Mouse (Mus musculus) liver, postnatal 0 days (tissue): ENCODE results near the gene Lrrc38. TPM values are rescaled to one million over a fixed set of nuclear protein-coding genes. Genes with fewer than 3 reads are reported as not detected.

ENCODE experiments used
- ATAC-seq: fragments of 200-750 bp; cut with Nextera tagmentation; 2 replicates; pipeline ENCODE4 v1.8.0; 2017; ENCODE audit warnings: mild to moderate bottlenecking, moderate library complexity
- DNase-seq: peaks from one replicate; pipeline ENCODE4 v3.0.0-alpha.2; 2016
- H3K27ac ChIP-seq: fragments of 300-500 bp; sonication (generic); 2 replicates; pipeline ENCODE4 v1.5.1; 2014; ENCODE audit warnings: antibody characterized with exemption, moderate library complexity, mild to moderate bottlenecking, low read depth
- H3K27me3 ChIP-seq: fragments of 300-500 bp; sonication (generic); 2 replicates; pipeline ENCODE4 v1.6.1; 2014; ENCODE audit warnings: low read length, control low read depth, mixed read lengths; ENCODE audit not compliant: insufficient read depth
- H3K36me3 ChIP-seq: fragments of 300-500 bp; sonication (generic); replicated peaks from 2 replicates; pipeline ENCODE4 v1.6.1; 2014; ENCODE audit warnings: mild to moderate bottlenecking, control low read depth, low read length, moderate library complexity, mixed read lengths; ENCODE audit not compliant: insufficient read depth
- H3K4me1 ChIP-seq: fragments of 300-500 bp; sonication (generic); 2 replicates; pipeline ENCODE4 v1.6.1; 2014; ENCODE audit warnings: antibody characterized with exemption, mild to moderate bottlenecking, control low read depth; ENCODE audit not compliant: insufficient read depth
- H3K4me2 ChIP-seq: fragments of 300-500 bp; sonication (generic); 2 replicates; pipeline ENCODE4 v1.6.1; 2014; ENCODE audit warnings: low read depth, mild to moderate bottlenecking, low read length, moderate library complexity, mixed read lengths
- H3K4me3 ChIP-seq: fragments of 300-500 bp; sonication (generic); 2 replicates; pipeline ENCODE4 v1.5.1; 2014; ENCODE audit warnings: low read depth, low read length
- H3K9ac ChIP-seq: fragments of 300-500 bp; sonication (generic); replicated peaks from 2 replicates; pipeline ENCODE4 v1.6.1; 2014; ENCODE audit warnings: mild to moderate bottlenecking, moderate library complexity
- H3K9me3 ChIP-seq: fragments of 300-500 bp; sonication (generic); 2 replicates; pipeline ENCODE4 v1.6.1; 2016; ENCODE audit warnings: mild to moderate bottlenecking, control low read depth, low read length, mixed read lengths
- CTCF ChIP-seq: sonication (generic); IDR thresholded peaks from 2 replicates; pipeline ENCODE4 v1.5.1; 2016; ENCODE audit warnings: antibody characterized with exemption, low read depth
- EP300 ChIP-seq: IDR thresholded peaks from 2 replicates; pipeline ENCODE4 v1.6.1; 2016; ENCODE audit warnings: antibody characterized with exemption, low read depth, mild to moderate bottlenecking
- WGBS: fragments of 180-500 bp; shearing (Covaris S2); extraction: QIAGEN DNeasy Blood & Tissue Kit; methylation state at CpG from one replicate; pipeline ENCODE4 v1.1.7; 2014; ENCODE audit not compliant: insufficient replicate concordance; 5-methylcytosine and 5-hydroxymethylcytosine counted together
- polyA plus RNA-seq: library from polyadenylated mRNA; unstranded; fragments of >200 nt; fragmentation: Nextera tagmentation; extraction: Ambion mirVana; gene quantifications from 2 replicates; pipeline ENCODE4 v1.2.1, GENCODE M21; 2015

Gene Lrrc38
- polyA plus RNA-seq, 1 experiment from 2014 or later, result not detected

DNA sequence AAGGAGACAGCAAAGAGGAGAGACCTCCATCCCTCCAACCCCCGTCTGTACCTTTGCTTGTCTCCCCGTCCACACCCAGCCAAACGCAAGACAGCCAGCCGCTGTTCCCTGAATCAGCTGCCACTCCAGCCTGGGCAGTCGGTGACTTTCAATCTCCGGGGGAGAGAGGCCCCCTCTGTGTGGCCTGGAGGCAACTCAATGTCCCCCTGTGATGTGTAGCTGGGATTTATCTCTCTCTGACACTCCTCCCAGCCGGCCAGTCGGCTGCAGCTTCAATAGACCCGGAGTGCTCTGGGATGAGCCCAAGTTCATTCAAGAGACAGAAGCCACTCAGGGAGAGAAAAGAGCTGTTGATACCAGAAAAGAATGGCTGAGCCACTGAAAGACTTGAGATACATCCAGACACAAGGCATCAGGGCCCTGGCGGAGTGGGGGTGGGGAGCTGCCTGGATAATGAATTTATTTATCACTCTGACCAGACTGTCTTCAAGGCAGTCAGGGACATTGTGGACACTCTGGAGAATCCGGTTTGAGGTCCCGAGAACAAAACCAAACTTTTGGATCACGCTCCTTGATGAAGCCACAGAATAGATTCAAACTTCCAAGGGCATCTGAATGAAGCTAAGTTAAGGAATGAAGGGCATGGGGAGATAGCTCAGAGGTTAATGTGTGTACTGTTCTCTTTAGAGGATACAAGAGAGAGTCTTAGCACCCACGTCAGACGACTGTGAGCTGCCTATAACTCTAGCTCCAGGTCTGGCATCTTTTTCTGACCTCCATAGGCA, 30.6 kb downstream of the Lrrc38 start:
- TF ChIP-seq EP300 (no peak), CTCF (no peak)
- Histone ChIP-seq H3K9me3 (no peaks in the 10 kb centered on the region), H3K36me3 (no peaks in the 10 kb centered on the region), H3K27ac (no peak overlapping the region), H3K4me1 (no peaks in the 10 kb centered on the region), H3K4me3 (no peak overlapping the region), H3K9ac (no peak overlapping the region), H3K4me2 (no peak overlapping the region), H3K27me3 (0 out of 2 replicates have a peak, but pooled peaks cover 2% of the 10 kb centered on the region)
- 39% methylated on average over 15 of the region's 15 CpGs for WGBS
- DNase-seq, result no peak
- no peak for ATAC-seq

GRCm38 (mm10) chr4:143380716-143381004, 31.1 kb downstream of the Lrrc38 start:
- no peak overlapping the region for H3K27ac ChIP-seq
- no peaks in the 10 kb centered on the region for H3K9me3 ChIP-seq
- no peak for TF ChIP-seq EP300
- peak; percentile 64 for TF ChIP-seq CTCF
- no peak overlapping the region for H3K4me3 ChIP-seq
- ATAC-seq (no peak), DNase-seq (peak; percentile 26)
- 0 out of 2 replicates have a peak, but pooled peaks cover 2% of the 10 kb centered on the region for H3K27me3 ChIP-seq
- no peak overlapping the region for H3K9ac ChIP-seq
- H3K4me2 ChIP-seq, result no peak overlapping the region
- no peaks in the 10 kb centered on the region for H3K36me3 ChIP-seq
- 2% methylated on average over 5 of the region's 5 CpGs for WGBS
- H3K4me1 ChIP-seq, result no peaks in the 10 kb centered on the region

DNA sequence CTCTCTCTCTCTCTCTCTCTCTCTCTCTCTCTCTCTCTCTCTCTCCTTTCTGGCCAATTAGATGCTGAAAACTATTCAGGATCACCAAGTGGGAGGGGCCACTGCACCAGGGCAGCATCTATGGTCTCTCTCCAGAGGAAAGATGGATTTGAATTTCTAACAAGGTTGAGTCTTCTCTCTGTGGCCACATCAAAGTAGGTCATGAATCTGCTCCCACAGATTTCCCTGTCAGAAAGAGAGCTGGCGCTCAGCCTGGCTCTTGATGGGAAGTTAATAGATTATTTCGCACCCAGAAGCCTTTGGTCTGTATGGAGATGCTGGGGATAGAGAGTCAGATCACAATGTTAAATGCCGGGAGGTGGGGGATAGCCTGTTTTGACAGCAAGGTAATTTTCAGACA, 32.6 kb downstream of the Lrrc38 start:
- 68% methylated on average over 3 of the region's 3 CpGs for WGBS
- no peak for ATAC-seq
- Histone ChIP-seq H3K4me2 (no peak overlapping the region), H3K27ac (no peak overlapping the region), H3K9ac (no peak overlapping the region), H3K4me3 (no peak overlapping the region), H3K4me1 (no peaks in the 10 kb centered on the region), H3K27me3 (0 out of 2 replicates have a peak, but pooled peaks cover 2% of the 10 kb centered on the region), H3K9me3 (no peaks in the 10 kb centered on the region), H3K36me3 (no peaks in the 10 kb centered on the region)
- no peak for TF ChIP-seq CTCF
- no peak for TF ChIP-seq EP300
- no peak for DNase-seq

DNA sequence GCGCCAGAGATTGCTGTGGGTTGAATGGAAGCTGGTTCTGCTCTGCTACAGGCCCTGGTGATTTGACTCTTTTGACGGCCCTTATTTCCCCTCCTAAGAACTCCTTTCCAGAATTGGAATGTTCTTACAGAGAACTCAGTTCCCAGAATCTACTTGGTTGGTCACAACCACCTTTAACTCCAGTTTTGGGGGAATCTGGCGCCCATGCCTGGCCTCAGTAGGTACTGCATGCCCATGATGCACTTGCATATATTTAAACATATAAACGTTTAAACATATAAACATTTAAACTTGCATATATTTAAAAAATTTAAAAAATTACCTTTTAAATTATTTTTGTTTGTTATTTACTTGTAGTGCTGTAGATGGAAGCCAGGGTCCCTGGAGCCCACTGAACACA, 34.1 kb downstream of the Lrrc38 start:
- Histone ChIP-seq H3K27me3 (0 out of 2 replicates have a peak, but pooled peaks cover 2% of the 10 kb centered on the region), H3K9me3 (no peaks in the 10 kb centered on the region), H3K27ac (no peak overlapping the region), H3K36me3 (no peaks in the 10 kb centered on the region), H3K4me1 (no peaks in the 10 kb centered on the region), H3K4me2 (no peak overlapping the region), H3K4me3 (no peak overlapping the region), H3K9ac (no peak overlapping the region)
- ATAC-seq (no peak), DNase-seq (no peak)
- TF ChIP-seq CTCF, result peak; percentile 27; the same call in 1 of the 2 replicates
- no peak for TF ChIP-seq EP300
- WGBS, result 39% methylated on average over 4 of the region's 4 CpGs

- H3K9ac ChIP-seq, result peak overlapping the region; percentile 38; the same call in 1 of the 2 replicates
Measured at GRCm38 (mm10) chr4:143388955-143389702, 39.6 kb downstream of the Lrrc38 start.

DNA sequence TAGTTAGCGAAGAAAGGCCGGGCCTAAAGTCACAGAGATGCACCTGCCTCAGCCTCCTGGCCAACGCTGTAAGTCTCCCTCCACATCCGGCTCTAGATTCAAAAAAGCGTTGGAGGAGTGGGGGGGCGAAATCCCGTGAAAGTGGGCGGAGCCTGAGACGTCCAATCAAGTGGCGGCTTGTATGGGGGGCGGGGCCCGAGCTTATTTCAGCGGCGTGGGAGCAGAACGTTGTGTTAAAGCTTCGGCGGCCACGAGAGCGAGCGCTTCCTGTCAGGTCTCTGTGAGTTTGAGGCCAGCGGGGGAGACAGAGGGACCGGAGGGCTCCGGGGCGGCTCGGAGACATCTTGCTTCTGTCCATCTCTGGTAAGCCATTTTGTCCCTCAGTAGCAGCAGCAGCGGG, 44.6 kb downstream of the Lrrc38 start, which contains the start of gene Pramel1:
Pramel1 (plus strand) TSS at position 248 of the 400 bp plus-strand sequence.
- Histone ChIP-seq H3K4me1 (no peaks in the 10 kb centered on the region), H3K27ac (no peak within 1 kb of the TSS), H3K9ac (no peak within 1 kb of the TSS), H3K4me3 (no peak within 1 kb of the TSS), H3K36me3 (no peaks in the 10 kb centered on the region), H3K4me2 (no peak within 1 kb of the TSS), H3K27me3 (no peaks in the 10 kb centered on the region), H3K9me3 (no peaks in the 10 kb centered on the region)
- ATAC-seq, result no peak
- DNase-seq, result peak; percentile 19
- TF ChIP-seq CTCF (no peak), EP300 (no peak)
- 80% methylated on average over 26 of the region's 26 CpGs for WGBS

More at GRCm38 (mm10) chr4:143388955-143389702, 39.6 kb downstream of the Lrrc38 start:
- no peaks in the 10 kb centered on the region for H3K9me3 ChIP-seq
- DNase-seq, result peak; percentile 53
- H3K27ac ChIP-seq, result no peak overlapping the region
- H3K27me3 ChIP-seq, result 0 out of 2 replicates have a peak, but pooled peaks cover 3% of the 10 kb centered on the region
- H3K4me1 ChIP-seq, result 0 out of 2 replicates have a peak, but pooled peaks cover 3% of the 10 kb centered on the region
- WGBS, result 11% methylated on average over 25 of the region's 43 CpGs
- TF ChIP-seq EP300 (no peak), CTCF (peak; percentile 30; the same call in 1 of the 2 replicates)
- H3K36me3 ChIP-seq, result no peaks in the 10 kb centered on the region
- peak overlapping the region; percentile 40 for H3K4me3 ChIP-seq
- peak overlapping the region; percentile 59 for H3K4me2 ChIP-seq
- peak; percentile 57 for ATAC-seq
